Mouse (Mus musculus): ENCODE results near the gene Glb1l. TPM values are rescaled to one million over a fixed set of nuclear protein-coding genes. Genes with fewer than 3 reads are reported as not detected.
"Not testable (repeated sequence)": the region's sequence is repeated elsewhere in the genome, so short reads cannot be mapped to it uniquely, and the experiment has no call there.

The Glb1l gene
- polyA plus RNA-seq, 1 experiment = 6.3 TPM

DNA sequence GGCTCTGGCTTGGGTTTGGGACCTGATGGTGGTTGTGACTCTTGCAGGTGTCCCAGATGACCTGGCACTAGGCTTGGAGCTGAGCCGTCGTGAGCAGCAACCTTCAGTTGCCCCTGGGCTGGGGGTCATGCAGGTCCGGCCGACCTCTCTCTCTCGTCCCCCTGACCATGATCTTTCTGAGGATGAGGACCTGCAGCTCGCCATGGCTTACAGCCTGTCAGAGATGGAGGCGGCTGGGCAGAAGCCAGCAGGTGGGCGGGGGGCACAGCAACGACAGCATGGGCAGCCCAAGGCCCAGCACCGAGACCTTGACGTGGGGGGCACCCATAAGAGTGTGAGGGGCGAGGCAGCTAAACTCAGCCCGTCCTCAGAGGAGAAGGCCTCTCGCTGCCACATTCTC lies 32.8 kb upstream of the Glb1l start:
- Histone ChIP-seq H3K4me3 (ENCODE audit: insufficient read depth, low read depth, low read length) (no peak overlapping the region), H3K4me1 (ENCODE audit: control insufficient read depth, insufficient read depth, insufficient read length, low read length) (peaks cover 5% of the 10 kb centered on the region; the same call in 1 of the 2 replicates)

DNA sequence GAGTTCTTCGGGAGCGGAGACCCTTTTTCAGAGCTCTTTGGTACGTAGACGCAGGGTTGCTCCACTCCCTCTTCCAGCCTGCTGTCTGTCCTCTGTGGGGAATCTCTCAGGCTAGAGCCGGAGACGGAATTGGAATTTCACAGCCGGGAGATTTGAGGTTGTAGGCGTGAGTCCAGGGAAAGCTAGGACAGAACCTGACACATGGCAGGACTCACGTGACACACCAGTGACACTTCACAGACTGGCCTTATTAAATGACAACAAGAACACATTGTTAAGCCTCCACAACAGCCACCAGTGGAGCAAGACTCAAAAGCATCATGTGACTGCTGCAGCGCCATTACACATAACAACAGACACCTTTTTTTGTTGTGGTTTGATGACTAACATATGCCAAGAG lies 29.0 kb upstream of the Glb1l start:
- Histone ChIP-seq H3K4me1 (ENCODE audit: control insufficient read depth, insufficient read depth, insufficient read length, low read length) (peaks cover 9% of the 10 kb centered on the region), H3K27ac (replicated peaks; ENCODE audit: low read depth, low read length) (no peak overlapping the region), H3K4me3 (ENCODE audit: insufficient read depth, low read depth, low read length) (no peak overlapping the region)

More for the DNA sequence above, 32.8 kb upstream of the Glb1l start:
- no peak overlapping the region for H3K27ac ChIP-seq (replicated peaks; ENCODE audit: low read depth, low read length)

DNA sequence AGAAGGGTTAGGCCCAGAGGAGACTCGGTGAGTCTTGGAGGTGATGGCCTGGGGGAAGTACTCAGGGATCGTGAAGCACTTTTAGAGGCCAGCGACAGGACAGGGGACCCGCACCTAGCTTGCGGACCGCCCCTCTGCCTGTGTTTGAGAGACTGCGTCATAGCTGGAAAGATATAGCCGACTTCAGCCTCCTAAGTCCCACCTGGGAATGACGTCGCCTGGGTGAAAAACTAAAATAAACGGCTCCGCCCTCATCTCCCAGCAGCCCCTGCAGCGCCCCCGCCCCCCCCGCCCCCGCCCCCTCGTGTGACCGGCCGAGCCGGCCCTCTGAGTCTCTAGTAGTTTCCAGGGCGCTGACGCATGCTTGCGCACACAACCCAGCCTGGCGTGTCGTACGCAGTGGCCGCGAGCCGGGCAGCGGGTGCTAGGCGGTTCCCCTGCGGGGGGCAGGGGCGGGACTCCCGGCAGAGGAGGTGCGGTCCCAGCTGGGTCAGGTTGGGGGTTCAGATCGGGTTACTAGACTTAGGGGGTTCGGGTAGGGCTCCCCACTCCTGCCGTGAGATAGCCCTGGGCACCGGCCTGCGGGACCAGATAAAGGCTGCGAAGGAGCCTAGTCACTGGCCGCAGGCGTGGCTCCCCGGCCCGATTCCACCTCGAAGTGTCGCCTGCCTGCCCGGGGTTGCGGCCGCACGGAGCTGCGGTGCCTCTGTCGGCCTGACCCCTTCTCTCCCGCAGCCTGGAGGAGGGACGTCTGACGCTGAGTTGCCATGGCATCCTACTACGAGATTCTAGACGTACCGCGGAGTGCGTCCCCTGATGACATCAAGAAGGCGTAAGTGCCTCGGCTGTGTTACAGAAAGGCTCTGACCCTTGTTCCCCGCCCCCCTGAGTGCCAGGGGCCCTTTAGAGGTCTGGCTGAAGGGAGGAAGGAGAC lies 25.8 kb upstream of the Glb1l start, which contains the start of gene Dnajb2:
Gene Dnajb2, plus strand, starts transcription at position 290 of the 934 bp plus-strand sequence.
- Histone ChIP-seq H3K4me1 (ENCODE audit: control insufficient read depth, insufficient read depth, insufficient read length, low read length) (peaks cover 9% of the 10 kb centered on the region), H3K4me3 (ENCODE audit: insufficient read depth, low read depth, low read length) (peak within 1 kb of the TSS; percentile 82)

GRCm38 (mm10) chr1:75234606-75235005 lies 24.0 kb upstream of the Glb1l start:
- Histone ChIP-seq H3K4me3 (ENCODE audit: insufficient read depth, low read depth, low read length) (no peak overlapping the region), H3K4me1 (ENCODE audit: control insufficient read depth, insufficient read depth, insufficient read length, low read length) (peaks cover 9% of the 10 kb centered on the region), H3K27ac (replicated peaks; ENCODE audit: low read depth, low read length) (no peak overlapping the region)

More for the DNA sequence above, 25.8 kb upstream of the Glb1l start, which contains the start of gene Dnajb2:
- H3K27ac ChIP-seq (replicated peaks; ENCODE audit: low read depth, low read length) = peak within 1 kb of the TSS; percentile 99

DNA sequence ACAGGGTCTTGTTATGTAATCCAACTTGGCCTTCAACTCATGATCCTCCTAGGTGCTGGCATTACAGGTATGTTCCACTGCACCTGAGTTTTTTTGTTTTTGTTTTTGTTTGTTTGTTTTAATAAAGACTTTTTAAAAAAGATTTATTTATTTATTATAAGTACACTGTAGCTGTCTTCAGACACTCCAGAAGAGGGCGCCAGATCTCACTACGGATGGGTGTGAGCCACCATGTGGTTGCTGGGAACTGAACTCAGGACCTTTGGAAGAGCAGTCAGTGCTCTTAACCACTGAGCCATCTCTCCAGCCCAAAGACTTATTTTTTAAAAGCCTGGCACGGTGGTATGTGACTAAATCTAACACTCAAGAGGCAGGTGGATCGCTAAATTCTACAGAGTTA lies 21.9 kb upstream of the Glb1l start:
- not testable (repeated sequence) for H3K27ac ChIP-seq (replicated peaks; ENCODE audit: low read depth, low read length); H3K4me3 ChIP-seq (ENCODE audit: insufficient read depth, low read depth, low read length); H3K4me1 ChIP-seq (ENCODE audit: control insufficient read depth, insufficient read depth, insufficient read length, low read length)

GRCm38 (mm10) chr1:75231664-75232152 lies 21.1 kb upstream of the Glb1l start, which contains the start of gene A630095N17Rik:
TSS of gene A630095N17Rik (minus strand) at chr1:75232102.
- Histone ChIP-seq H3K4me1 (ENCODE audit: control insufficient read depth, insufficient read depth, insufficient read length, low read length) (peaks cover 9% of the 10 kb centered on the region), H3K4me3 (ENCODE audit: insufficient read depth, low read depth, low read length) (no peak within 1 kb of the TSS), H3K27ac (replicated peaks; ENCODE audit: low read depth, low read length) (no peak within 1 kb of the TSS)

GRCm38 (mm10) chr1:75231224-75231623 lies 20.6 kb upstream of the Glb1l start:
- Histone ChIP-seq H3K4me3 (ENCODE audit: insufficient read depth, low read depth, low read length) (no peak overlapping the region), H3K27ac (replicated peaks; ENCODE audit: low read depth, low read length) (no peak overlapping the region), H3K4me1 (ENCODE audit: control insufficient read depth, insufficient read depth, insufficient read length, low read length) (peaks cover 9% of the 10 kb centered on the region)

DNA sequence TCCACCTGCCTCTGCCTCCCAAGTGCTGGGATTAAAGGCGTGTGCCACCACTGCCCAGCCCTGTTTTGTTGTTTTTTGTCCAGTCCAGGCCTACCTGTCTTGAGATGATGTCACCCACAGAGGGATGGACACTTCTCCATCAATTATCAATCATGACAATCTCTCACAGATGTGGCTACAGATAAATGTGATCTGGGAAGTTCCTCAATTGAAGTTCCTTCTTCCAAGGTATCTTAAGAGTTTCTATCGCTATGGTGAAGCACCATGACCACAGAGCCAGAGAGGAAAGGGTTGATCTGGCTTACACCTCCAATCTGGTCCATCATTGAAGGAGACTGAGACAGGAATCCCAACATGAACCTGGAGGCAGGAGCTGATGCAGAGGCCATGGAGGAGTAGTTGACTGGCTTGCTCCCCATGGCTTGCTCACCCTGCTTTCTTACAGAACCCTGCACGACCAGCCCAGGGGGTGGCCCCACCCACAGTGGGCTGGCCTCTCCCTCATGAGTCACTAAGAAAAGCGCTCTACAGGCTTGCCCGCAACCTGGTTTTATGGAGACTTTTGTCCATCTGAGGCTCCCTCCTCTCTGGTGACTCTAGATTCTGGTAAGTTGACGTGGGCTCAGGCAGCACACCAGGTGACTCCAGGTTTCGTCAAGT lies 19.9 kb upstream of the Glb1l start:
- Histone ChIP-seq H3K4me3 (ENCODE audit: insufficient read depth, low read depth, low read length) (no peak overlapping the region), H3K27ac (replicated peaks; ENCODE audit: low read depth, low read length) (no peak overlapping the region), H3K4me1 (ENCODE audit: control insufficient read depth, insufficient read depth, insufficient read length, low read length) (peaks cover 5% of the 10 kb centered on the region; the same call in 1 of the 2 replicates)

DNA sequence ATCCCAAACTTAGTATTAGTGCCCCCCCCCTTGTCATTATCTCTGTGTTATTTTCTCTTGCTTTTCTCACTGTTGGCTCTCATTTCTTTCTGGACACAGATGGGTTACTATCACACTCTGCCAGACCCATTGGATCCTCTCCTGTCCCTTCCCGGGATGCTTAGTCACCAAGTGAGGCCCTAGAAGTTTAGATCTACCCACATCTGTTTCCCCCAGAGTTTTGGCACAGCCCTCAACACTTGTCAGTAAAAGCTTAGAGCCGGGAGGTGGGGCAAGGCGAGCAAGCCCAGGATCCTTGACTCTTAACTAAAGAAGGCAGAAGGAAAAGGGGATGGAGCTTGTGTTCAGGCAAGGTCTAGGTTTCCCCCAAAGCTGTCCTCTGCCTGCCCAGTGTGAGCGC lies 18.5 kb upstream of the Glb1l start:
- Histone ChIP-seq H3K4me1 (ENCODE audit: control insufficient read depth, insufficient read depth, insufficient read length, low read length) (no peaks in the 10 kb centered on the region), H3K4me3 (ENCODE audit: insufficient read depth, low read depth, low read length) (no peak overlapping the region), H3K27ac (replicated peaks; ENCODE audit: low read depth, low read length) (no peak overlapping the region)

DNA sequence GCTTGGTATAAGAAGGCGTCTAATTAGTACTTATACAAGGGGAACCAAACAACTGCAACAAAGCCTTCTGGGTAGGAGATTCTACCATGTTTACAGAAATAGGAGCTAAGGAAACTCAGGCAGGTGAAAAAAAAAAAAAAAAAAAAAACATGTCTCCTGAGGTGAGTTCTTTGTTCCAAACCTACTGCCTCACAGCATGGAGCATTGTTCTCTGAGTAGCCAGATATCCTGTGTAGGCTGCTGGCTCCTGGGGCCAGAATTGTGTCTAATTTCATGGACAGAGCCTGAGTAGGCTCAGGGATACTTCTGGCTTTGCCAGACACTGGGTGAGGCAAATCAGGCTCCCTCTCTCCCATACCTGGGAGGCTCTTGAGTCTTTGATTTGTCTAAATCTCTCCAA lies 17.0 kb upstream of the Glb1l start:
- H3K4me3 ChIP-seq (ENCODE audit: insufficient read depth, low read depth, low read length) = no peak overlapping the region
- H3K4me1 ChIP-seq (ENCODE audit: control insufficient read depth, insufficient read depth, insufficient read length, low read length) = no peaks in the 10 kb centered on the region
- no peak overlapping the region for H3K27ac ChIP-seq (replicated peaks; ENCODE audit: low read depth, low read length)

DNA sequence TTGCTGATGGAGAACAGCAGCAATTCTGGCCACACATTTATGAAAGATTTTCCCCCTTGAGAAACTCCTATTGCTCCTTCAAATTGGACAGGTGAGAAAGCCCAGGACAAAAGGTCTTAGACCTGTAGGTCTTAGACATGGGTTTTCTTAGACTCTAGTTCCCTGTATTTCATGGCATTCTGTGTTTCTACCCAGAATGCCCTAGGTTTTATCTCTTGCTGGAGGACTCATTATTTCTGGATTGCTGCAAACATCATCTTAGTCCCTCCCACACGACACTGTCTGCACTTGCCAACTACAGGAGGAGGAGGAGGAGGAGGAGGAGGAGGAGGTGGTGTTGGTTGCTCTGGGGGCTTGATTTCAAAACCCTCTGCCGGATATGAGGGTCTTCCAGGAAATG lies 15.5 kb upstream of the Glb1l start:
- Histone ChIP-seq H3K4me3 (ENCODE audit: insufficient read depth, low read depth, low read length) (no peak overlapping the region), H3K4me1 (ENCODE audit: control insufficient read depth, insufficient read depth, insufficient read length, low read length) (no peaks in the 10 kb centered on the region), H3K27ac (replicated peaks; ENCODE audit: low read depth, low read length) (no peak overlapping the region)

- Histone ChIP-seq H3K4me3 (ENCODE audit: insufficient read depth, low read depth, low read length) (no peak overlapping the region), H3K27ac (replicated peaks; ENCODE audit: low read depth, low read length) (no peak overlapping the region), H3K4me1 (ENCODE audit: control insufficient read depth, insufficient read depth, insufficient read length, low read length) (no peaks in the 10 kb centered on the region)
These were observed 14.9 kb upstream of the Glb1l start for GRCm38 (mm10) chr1:75225473-75225872.

DNA sequence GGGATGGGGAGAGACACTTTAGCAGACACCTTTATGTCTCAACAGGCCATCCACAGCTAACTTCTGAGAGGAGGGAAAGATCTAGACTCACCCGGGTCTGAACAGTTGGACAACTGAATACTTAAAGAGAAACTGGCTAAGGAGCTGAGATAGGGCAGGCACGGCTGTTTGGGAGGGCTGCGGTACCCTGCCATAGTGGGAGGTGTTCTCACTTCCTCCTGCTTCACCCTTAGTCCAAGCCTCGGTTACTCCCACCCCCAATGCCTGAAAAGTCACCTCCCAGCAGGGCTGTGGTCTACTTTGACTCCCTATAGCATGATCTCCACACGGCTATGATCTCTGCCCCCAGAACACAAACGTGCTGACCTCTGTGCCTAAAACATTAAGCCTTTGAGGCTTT lies 12.9 kb upstream of the Glb1l start:
- H3K4me1 ChIP-seq (ENCODE audit: control insufficient read depth, insufficient read depth, insufficient read length, low read length) = peaks cover 2% of the 10 kb centered on the region; the same call in 1 of the 2 replicates
- H3K27ac ChIP-seq (replicated peaks; ENCODE audit: low read depth, low read length) = no peak overlapping the region
- H3K4me3 ChIP-seq (ENCODE audit: insufficient read depth, low read depth, low read length) = no peak overlapping the region

DNA sequence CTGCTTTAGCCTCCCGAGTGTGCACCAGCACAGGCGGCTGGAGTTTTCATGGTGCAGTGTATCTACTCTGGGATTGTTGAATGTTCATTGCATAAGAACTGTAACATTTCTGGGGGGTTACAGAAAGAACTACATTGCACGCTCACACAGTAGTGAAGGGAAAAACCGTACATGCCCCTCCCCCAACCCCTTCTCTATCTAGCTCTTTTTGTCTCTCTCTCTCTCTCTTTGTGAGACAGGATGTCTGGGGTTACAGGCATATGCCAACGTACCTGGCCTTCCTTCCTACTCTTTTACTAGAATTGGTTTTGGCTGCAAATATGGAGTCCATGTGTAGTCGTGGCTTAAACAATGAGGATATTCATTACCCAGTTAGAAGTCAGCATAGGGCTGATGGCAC lies 12.3 kb upstream of the Glb1l start:
- H3K4me3 ChIP-seq (ENCODE audit: insufficient read depth, low read depth, low read length) = no peak overlapping the region
- peaks cover 2% of the 10 kb centered on the region; the same call in 1 of the 2 replicates for H3K4me1 ChIP-seq (ENCODE audit: control insufficient read depth, insufficient read depth, insufficient read length, low read length)
- no peak overlapping the region for H3K27ac ChIP-seq (replicated peaks; ENCODE audit: low read depth, low read length)

DNA sequence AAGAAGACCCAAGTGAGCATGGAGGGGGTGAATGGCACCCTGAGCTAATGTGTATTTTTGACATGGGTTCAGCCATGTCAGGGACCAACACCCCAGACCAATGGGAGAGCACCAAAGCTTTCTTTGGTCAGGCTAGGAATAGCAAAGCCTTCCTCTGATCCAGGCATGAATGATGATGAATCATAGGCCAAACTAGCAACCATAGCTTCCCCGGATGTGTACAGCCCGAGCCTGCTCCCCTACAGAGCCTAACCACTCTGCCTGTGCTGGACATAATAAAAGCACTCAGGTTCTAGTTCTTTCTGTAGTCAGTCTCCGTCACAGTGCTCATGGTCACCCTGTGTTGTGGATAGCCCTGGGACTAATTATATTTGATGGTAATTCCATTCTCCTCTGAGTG lies 10.9 kb upstream of the Glb1l start:
- no peak overlapping the region for H3K27ac ChIP-seq (replicated peaks; ENCODE audit: low read depth, low read length)
- H3K4me3 ChIP-seq (ENCODE audit: insufficient read depth, low read depth, low read length) = no peak overlapping the region
- H3K4me1 ChIP-seq (ENCODE audit: control insufficient read depth, insufficient read depth, insufficient read length, low read length) = peaks cover 2% of the 10 kb centered on the region; the same call in 1 of the 2 replicates
